Mouse (Mus musculus): ENCODE data around the gene Avil. TPM values are rescaled to one million over a fixed set of nuclear protein-coding genes. Genes with fewer than 3 reads are reported as not detected.

The Avil gene
- polyA plus RNA-seq, 1 experiment from 2014 or later, result 0.13 TPM

DNA sequence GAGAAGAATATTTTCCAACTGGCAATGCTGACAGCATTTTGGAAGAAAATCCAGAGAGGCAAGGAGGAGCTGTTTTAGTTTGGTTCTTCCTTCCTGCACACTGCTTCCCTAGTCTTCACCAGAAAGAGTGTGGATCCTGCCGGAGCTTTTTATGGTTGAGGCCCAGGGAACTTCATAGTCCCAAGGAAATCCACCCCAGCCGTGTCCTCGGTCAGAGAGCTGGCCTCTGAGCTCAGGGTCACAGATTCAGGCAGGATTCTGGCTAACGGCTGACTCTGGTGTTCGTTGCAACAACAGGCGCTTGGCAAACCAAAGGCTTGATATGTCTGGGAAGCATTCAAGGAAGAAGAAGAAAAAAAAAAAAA lies 37.6 kb upstream of the Avil start:
- no peak overlapping the region for H3K4me2 ChIP-seq
- no peak for ATAC-seq (replicated peaks; ENCODE audit: insufficient number of reproducible peaks, low FRiP score, low TSS enrichment)

GRCm38 (mm10) chr10:126963821-126964220 lies 36.7 kb upstream of the Avil start:
- no peak overlapping the region for H3K27ac ChIP-seq (ENCODE audit: low read depth, low read length)
- 79% methylated on average over 8 of the region's 8 CpGs for WGBS (ENCODE audit: insufficient replicate concordance)

More for the DNA sequence above, 37.6 kb upstream of the Avil start:
- H3K27ac ChIP-seq (ENCODE audit: low read depth, low read length), result no peak overlapping the region
- WGBS (ENCODE audit: insufficient replicate concordance), result 46% methylated on average over 6 of the region's 6 CpGs
- no peak overlapping the region for H3K4me3 ChIP-seq (ENCODE audit: low read depth, low read length)
- H3K9me3 ChIP-seq (replicated peaks; ENCODE audit: control insufficient read depth, low read length), result no peaks in the 10 kb centered on the region
- H3K4me1 ChIP-seq (ENCODE audit: control insufficient read depth, insufficient read depth, low read length), result peaks cover 12% of the 10 kb centered on the region
- no peaks in the 10 kb centered on the region for H3K36me3 ChIP-seq (ENCODE audit: control insufficient read depth, insufficient read depth, low read length)
- H3K9ac ChIP-seq (ENCODE audit: low read depth, low read length), result no peak overlapping the region
- H3K27me3 ChIP-seq (ENCODE audit: control insufficient read depth, insufficient read depth, low read length), result no peaks in the 10 kb centered on the region

GRCm38 (mm10) chr10:126971363-126972050 lies 29.0 kb upstream of the Avil start:
- peak; percentile 19; the same call in 1 of the 2 replicates for ATAC-seq (replicated peaks; ENCODE audit: insufficient number of reproducible peaks, low FRiP score, low TSS enrichment)

More at GRCm38 (mm10) chr10:126963821-126964220, 36.7 kb upstream of the Avil start:
- H3K27me3 ChIP-seq (ENCODE audit: control insufficient read depth, insufficient read depth, low read length), result no peaks in the 10 kb centered on the region
- no peak for ATAC-seq (replicated peaks; ENCODE audit: insufficient number of reproducible peaks, low FRiP score, low TSS enrichment)
- no peaks in the 10 kb centered on the region for H3K9me3 ChIP-seq (replicated peaks; ENCODE audit: control insufficient read depth, low read length)
- H3K9ac ChIP-seq (ENCODE audit: low read depth, low read length), result no peak overlapping the region
- H3K36me3 ChIP-seq (ENCODE audit: control insufficient read depth, insufficient read depth, low read length), result no peaks in the 10 kb centered on the region
- H3K4me3 ChIP-seq (ENCODE audit: low read depth, low read length), result no peak overlapping the region
- no peak overlapping the region for H3K4me2 ChIP-seq
- peaks cover 12% of the 10 kb centered on the region for H3K4me1 ChIP-seq (ENCODE audit: control insufficient read depth, insufficient read depth, low read length)

DNA sequence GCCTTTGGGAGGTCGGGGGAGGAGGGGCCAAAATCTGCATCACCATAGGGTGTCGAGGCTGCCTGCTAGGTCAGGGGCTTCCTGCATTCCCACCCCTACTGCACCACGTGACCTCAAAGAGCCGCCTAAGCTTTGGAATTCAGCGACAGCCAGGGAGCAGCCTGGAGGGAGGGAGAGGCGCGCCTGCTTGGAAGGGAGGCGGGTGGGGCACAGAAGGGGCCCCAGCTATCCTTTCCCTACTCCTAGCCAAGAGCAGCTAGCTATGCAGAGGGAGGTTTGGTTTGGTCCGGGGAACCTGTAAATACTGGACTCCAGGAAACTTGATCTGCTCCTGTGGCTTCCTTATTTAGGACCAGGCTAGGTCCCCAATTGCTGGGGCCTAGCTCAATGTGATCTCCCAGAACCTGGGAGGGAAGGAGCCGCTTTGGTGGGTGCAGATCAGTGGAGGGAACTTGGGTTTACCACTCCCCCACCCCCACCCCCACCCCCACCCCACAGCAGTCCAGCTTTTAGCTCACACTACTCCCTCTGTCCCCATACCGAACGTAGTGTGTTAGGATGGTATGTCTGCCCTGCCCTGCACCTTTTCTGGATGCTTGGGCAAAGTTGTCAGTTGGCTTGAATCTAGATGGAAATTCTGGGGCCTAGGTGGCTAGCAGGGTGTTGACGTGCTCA lies 28.3 kb upstream of the Avil start:
- H3K27ac ChIP-seq (ENCODE audit: low read depth, low read length), result peak overlapping the region; percentile 83
- ATAC-seq (replicated peaks; ENCODE audit: insufficient number of reproducible peaks, low FRiP score, low TSS enrichment), result peak; percentile 85
- H3K27me3 ChIP-seq (ENCODE audit: control insufficient read depth, insufficient read depth, low read length), result no peaks in the 10 kb centered on the region
- no peaks in the 10 kb centered on the region for H3K36me3 ChIP-seq (ENCODE audit: control insufficient read depth, insufficient read depth, low read length)
- no peaks in the 10 kb centered on the region for H3K9me3 ChIP-seq (replicated peaks; ENCODE audit: control insufficient read depth, low read length)
- H3K9ac ChIP-seq (ENCODE audit: low read depth, low read length), result peak overlapping the region; percentile 58
- H3K4me1 ChIP-seq (ENCODE audit: control insufficient read depth, insufficient read depth, low read length), result peaks cover 21% of the 10 kb centered on the region
- WGBS (ENCODE audit: insufficient replicate concordance), result 8% methylated on average over 13 of the region's 13 CpGs
- peak overlapping the region; percentile 43 for H3K4me2 ChIP-seq
- no peak overlapping the region for H3K4me3 ChIP-seq (ENCODE audit: low read depth, low read length)

More at GRCm38 (mm10) chr10:126971363-126972050, 29.0 kb upstream of the Avil start:
- H3K4me3 ChIP-seq (ENCODE audit: low read depth, low read length), result no peak overlapping the region
- peak overlapping the region; percentile 58 for H3K9ac ChIP-seq (ENCODE audit: low read depth, low read length)
- peak overlapping the region; percentile 43 for H3K4me2 ChIP-seq
- whole genome bisulfite sequencing (ENCODE audit: insufficient replicate concordance), result 11% methylated on average over 12 of the region's 12 CpGs
- H3K36me3 ChIP-seq (ENCODE audit: control insufficient read depth, insufficient read depth, low read length), result no peaks in the 10 kb centered on the region
- H3K9me3 ChIP-seq (replicated peaks; ENCODE audit: control insufficient read depth, low read length), result no peaks in the 10 kb centered on the region
- H3K27ac ChIP-seq (ENCODE audit: low read depth, low read length), result peak overlapping the region; percentile 83
- no peaks in the 10 kb centered on the region for H3K27me3 ChIP-seq (ENCODE audit: control insufficient read depth, insufficient read depth, low read length)
- peaks cover 21% of the 10 kb centered on the region for H3K4me1 ChIP-seq (ENCODE audit: control insufficient read depth, insufficient read depth, low read length)

DNA sequence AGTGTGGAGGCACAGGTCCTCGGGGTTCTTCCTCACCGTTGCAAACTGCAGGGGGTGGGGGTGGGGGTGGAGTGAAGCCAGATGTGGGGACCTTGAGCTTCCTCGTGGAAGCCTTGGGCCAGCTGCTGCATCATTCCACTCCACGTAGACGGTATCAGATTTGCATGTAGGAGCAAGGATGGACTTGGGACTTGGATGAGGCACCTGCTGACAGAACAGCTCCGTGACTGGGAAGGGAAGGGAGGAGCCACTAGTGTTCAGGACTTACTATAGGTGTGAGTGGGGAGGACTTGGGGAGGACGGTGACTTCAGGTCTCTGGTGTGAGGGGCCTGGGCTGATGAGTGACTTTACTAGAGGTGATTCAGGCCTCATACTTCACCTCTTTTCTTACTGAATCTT lies 27.5 kb upstream of the Avil start:
- H3K27me3 ChIP-seq (ENCODE audit: control insufficient read depth, insufficient read depth, low read length), result no peaks in the 10 kb centered on the region
- H3K4me1 ChIP-seq (ENCODE audit: control insufficient read depth, insufficient read depth, low read length), result peaks cover 24% of the 10 kb centered on the region
- H3K27ac ChIP-seq (ENCODE audit: low read depth, low read length), result peak overlapping the region; percentile 83; the same call in 1 of the 2 replicates
- no peak overlapping the region for H3K4me3 ChIP-seq (ENCODE audit: low read depth, low read length)
- no peaks in the 10 kb centered on the region for H3K9me3 ChIP-seq (replicated peaks; ENCODE audit: control insufficient read depth, low read length)
- H3K4me2 ChIP-seq, result no peak overlapping the region; the same call in 1 of the 2 replicates
- 23% methylated on average over 7 of the region's 7 CpGs for WGBS (ENCODE audit: insufficient replicate concordance)
- H3K9ac ChIP-seq (ENCODE audit: low read depth, low read length), result 0 out of 2 replicates have a peak overlapping the region, but pooled peaks have one; percentile 58
- no peak for ATAC-seq (replicated peaks; ENCODE audit: insufficient number of reproducible peaks, low FRiP score, low TSS enrichment)
- no peaks in the 10 kb centered on the region for H3K36me3 ChIP-seq (ENCODE audit: control insufficient read depth, insufficient read depth, low read length)

- H3K9me3 ChIP-seq (replicated peaks; ENCODE audit: control insufficient read depth, low read length), result no peaks in the 10 kb centered on the region
- no peaks in the 10 kb centered on the region for H3K27me3 ChIP-seq (ENCODE audit: control insufficient read depth, insufficient read depth, low read length)
- H3K36me3 ChIP-seq (ENCODE audit: control insufficient read depth, insufficient read depth, low read length), result no peaks in the 10 kb centered on the region
- no peak overlapping the region for H3K9ac ChIP-seq (ENCODE audit: low read depth, low read length)
- H3K4me1 ChIP-seq (ENCODE audit: control insufficient read depth, insufficient read depth, low read length), result peaks cover 29% of the 10 kb centered on the region
- H3K27ac ChIP-seq (ENCODE audit: low read depth, low read length), result no peak overlapping the region
- 87% methylated on average over 6 of the region's 6 CpGs for WGBS (ENCODE audit: insufficient replicate concordance)
- H3K4me2 ChIP-seq, result no peak overlapping the region
- no peak overlapping the region for H3K4me3 ChIP-seq (ENCODE audit: low read depth, low read length)
- no peak for ATAC-seq (replicated peaks; ENCODE audit: insufficient number of reproducible peaks, low FRiP score, low TSS enrichment)
Observed at GRCm38 (mm10) chr10:126975706-126976105, 24.8 kb upstream of the Avil start.

DNA sequence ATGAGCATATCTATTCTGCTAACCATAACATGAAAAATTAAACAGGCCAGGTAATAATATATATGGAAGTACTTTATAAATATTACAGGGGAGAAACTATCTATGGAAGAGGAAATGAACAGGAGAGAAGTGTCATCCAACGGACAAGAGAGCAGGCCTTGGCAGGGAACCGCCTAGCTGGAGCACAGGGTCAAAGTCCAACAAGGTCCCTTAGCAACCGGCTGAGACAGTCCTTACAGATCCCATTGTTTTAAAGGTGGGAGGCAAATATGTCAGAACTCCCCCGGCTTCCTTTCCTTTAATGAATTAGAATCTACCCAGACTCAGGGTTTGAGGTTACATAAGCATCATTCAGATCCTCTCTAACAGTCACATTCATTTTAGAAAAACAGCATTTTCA lies 23.4 kb upstream of the Avil start:
- Histone ChIP-seq H3K9me3 (replicated peaks; ENCODE audit: control insufficient read depth, low read length) (no peaks in the 10 kb centered on the region), H3K4me1 (ENCODE audit: control insufficient read depth, insufficient read depth, low read length) (peaks cover 35% of the 10 kb centered on the region), H3K9ac (ENCODE audit: low read depth, low read length) (no peak overlapping the region), H3K4me2 (no peak overlapping the region), H3K4me3 (ENCODE audit: low read depth, low read length) (no peak overlapping the region), H3K27ac (ENCODE audit: low read depth, low read length) (no peak overlapping the region), H3K36me3 (ENCODE audit: control insufficient read depth, insufficient read depth, low read length) (no peaks in the 10 kb centered on the region), H3K27me3 (ENCODE audit: control insufficient read depth, insufficient read depth, low read length) (no peaks in the 10 kb centered on the region)
- ATAC-seq (replicated peaks; ENCODE audit: insufficient number of reproducible peaks, low FRiP score, low TSS enrichment), result no peak
- WGBS (ENCODE audit: insufficient replicate concordance), result 68% methylated on average over 4 of the region's 4 CpGs

DNA sequence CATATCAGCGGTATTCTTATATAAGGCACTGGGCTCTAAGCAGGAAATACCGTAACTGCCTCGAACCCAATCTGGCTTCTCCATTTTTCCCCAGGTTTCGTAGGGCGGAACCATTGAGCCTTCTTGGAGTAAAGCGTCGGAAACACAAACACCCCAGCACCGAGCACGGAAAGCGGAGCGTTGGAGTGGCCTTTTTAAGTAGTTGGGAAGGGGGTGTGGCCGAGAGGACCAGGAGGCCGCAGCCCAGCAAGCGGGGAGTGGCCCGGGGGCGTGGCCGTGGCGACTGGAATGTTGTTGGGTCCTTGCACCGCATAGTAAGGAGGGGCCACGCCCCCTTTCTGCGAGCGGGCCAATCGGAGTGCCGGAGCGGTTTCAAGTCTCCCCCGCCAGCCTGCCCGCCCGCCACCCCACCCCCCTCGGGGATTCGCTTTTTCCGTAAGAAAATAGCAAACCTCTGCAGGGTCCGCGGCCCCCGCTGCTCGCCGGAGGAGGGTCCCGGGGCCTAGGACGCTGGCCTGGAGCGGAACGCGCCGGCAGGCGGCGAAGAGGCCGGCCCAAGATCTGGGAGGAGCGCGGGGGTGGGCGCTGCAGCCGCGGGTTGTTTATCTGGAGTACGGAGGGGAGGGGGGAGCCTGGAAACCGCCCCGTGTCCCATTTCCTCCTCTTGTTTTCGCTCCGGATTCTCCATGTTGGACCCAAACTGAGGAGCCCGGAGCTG lies 22.1 kb upstream of the Avil start, which contains the start of gene Ctdsp2:
Ctdsp2 (plus strand) TSS at position 441 of the 718 bp plus-strand sequence.
- H3K27me3 ChIP-seq (ENCODE audit: control insufficient read depth, insufficient read depth, low read length), result no peaks in the 10 kb centered on the region
- H3K27ac ChIP-seq (ENCODE audit: low read depth, low read length), result peak within 1 kb of the TSS; percentile 98
- no peaks in the 10 kb centered on the region for H3K36me3 ChIP-seq (ENCODE audit: control insufficient read depth, insufficient read depth, low read length)
- WGBS (ENCODE audit: insufficient replicate concordance), result under 1% methylated on average over 56 of the region's 56 CpGs
- peak within 1 kb of the TSS; percentile 99 for H3K9ac ChIP-seq (ENCODE audit: low read depth, low read length)
- peak within 1 kb of the TSS; percentile 85 for H3K4me3 ChIP-seq (ENCODE audit: low read depth, low read length)
- ATAC-seq (replicated peaks; ENCODE audit: insufficient number of reproducible peaks, low FRiP score, low TSS enrichment), result peak; percentile 94
- no peaks in the 10 kb centered on the region for H3K9me3 ChIP-seq (replicated peaks; ENCODE audit: control insufficient read depth, low read length)
- peak within 1 kb of the TSS; percentile 81 for H3K4me2 ChIP-seq
- H3K4me1 ChIP-seq (ENCODE audit: control insufficient read depth, insufficient read depth, low read length), result peaks cover 36% of the 10 kb centered on the region
